Mouse (Mus musculus) adrenal gland, postnatal 4 days (tissue): ENCODE measurements at regions not wholly inside any gene's neighbourhood (a gene's known extent, or its start where the extent isn't known, plus 50 kb on each side); places are given as distances from the start of the nearest gene placed in this dataset.

ENCODE experiments used
- DNase-seq, 2 experiments: peaks; one replicate each; pipeline ENCODE4 v3.0.0; 2021 to 2022; ENCODE audit warnings: low spot score in 2 of 2, mixed read lengths in 2 of 2

DNA sequence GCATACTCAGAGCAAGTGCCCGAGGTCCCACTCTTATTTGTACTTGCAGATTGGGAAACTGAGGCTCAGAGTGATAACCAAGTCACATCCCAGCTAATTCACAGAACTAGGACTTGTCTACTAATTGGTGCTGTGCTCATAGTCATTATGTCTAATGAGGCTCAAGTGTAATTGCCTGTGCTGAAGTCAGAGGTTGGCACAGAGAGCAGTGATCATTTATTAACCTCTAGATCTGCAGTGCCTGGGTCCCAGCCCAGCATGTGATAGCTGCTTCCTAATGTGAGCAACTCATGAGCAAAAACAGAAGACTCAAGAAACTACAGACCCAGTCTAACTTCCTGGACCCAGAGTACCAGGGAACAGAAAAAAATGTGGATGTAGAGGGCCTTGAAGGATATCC is 252.0 kb upstream of the Jun start:
- no peak for DNase-seq

DNA sequence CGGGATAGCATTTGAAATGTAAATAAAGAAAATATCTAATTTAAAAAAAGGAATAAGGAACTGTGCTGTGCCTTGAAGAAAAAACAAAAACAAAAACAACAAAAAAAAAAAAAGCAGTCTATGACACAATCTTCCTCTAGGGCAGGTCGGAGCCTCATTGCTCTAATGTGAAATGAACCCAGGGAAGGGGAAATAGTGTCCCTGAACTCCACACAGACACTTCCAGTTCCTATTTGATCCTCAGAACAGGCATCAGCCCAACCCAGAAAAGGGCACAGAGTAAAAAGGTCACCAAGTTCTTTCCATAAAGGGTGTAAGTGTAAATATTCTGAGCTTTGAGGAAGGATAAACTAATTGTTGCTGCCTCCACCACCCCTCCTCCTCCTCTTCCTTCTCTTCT is 250.2 kb upstream of the Fggy start:
- DNase-seq, result no peak

DNA sequence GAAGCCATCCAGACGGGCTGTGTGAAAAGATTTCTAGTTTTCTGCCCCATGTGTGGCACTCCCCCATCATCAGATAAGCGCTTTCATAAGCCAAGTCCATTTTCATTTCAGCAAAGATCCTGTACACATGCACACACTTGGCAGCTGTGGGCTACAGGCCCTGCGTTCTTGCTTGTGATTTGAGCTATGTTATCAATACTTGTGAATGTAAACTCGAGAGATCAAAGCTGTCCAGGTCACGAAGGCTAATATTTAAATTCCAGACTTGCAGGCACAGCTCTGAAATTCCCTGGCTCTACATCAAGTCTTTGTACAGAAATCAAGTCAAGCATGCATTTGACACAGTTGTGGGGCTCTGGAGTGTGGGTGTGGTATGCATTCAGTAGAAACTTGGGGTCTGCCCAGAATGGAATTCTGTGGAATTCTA is 248.8 kb upstream of the Fggy start:
- DNase-seq, result no peak

DNA sequence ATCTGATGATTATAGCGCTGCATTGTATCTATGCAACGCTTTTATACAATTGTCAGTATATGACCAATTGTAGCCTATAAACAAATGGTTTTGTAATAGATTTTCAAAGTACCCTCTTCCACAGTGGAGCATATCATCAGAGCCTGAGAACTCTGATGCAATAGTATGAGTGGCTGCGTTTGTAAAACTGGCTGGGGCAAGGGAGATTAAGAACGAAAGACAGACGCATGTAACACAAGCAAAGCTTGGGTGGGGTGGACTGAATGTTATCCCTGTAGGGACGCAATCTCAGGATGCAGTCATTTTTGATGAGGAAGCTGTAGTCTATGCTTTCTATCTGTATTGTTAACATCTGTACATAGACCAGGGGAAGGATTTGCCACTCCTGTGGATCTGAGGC is 246.9 kb upstream of the Fggy start:
- no peak for DNase-seq

DNA sequence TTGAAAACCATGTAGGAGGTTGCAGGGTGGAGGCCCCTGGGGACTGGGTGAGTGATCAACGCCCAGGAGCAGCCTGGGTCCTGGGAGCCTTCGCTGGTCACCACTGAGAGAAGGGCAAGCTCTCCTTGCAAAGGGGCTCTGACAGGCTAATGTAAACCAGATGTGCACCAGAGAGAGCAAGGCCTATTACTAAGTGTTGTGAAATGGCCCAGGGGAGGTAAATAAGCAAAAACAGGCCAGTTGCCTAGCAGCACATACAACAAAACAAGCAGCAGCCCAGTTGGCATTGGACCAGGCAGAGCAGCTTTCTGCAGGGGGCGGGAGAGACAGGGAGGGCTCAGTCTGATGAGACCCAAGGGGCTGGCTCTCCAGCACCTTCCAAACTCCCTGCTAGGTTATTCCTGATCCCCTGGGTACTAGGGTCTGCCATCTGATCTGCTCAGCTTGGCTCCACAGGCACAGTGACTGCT is 239.5 kb upstream of the Fggy start:
- DNase-seq, result peak; percentile 31 to 42

DNA sequence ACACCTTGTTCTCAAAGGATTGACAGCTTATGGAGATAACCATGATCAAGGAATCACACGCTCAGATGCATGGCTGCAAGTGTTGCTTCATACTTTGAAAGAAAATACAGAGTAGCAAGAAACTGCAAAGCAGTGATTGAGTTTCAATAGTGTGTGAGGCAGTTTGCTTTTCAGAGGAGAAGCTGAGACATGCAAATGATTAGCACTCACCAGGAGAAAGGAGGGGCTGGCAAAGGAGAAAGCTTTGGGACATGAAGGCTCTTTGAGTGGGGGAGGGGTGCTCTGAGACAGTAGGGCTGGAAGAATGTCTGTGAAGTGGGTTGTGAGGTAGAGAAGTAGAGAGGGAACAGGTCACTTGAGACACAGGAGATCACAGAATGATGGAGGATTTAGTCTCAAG is 238.7 kb upstream of the Fggy start:
- no peak for DNase-seq

DNA sequence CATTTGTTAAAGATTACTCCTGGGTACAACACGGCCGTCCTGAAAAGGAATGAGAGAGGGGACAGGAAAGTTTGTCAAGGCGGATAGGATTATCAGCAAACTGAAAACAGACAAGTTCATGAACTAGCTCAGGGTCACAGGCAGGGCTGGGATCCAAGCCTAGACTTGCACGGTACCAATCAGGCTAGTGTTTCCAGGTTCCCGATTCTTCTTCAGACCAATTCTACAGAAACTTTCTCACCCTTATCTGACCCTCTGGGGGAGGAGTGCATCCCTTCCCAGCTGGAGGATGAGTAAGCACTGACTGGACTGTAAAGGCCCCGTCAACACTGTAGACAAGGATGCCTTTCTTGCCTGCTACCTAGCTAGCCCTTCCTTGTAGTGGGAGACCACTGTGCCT is 238.3 kb upstream of the Fggy start:
- DNase-seq, result peak in 1 of 2 experiments; percentile 7

DNA sequence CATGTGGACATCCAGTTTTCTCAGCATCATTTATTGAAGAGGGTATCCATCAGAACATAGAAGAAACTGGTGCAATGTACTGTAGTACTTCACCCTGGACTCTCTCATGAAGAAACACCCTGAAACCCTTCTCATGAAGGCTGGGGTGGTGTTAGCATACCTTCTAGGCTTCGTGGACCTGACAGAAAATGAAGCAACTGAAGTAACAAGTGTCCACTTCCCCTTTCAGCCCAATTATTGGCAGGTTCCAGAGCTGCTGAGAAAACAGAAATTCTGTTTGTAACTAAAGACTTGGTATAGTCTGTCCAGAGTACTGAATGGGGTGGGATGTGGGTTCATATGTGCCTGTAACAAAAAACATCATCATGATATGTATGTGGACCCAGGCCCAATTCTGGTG is 231.4 kb upstream of the Fggy start:
- DNase-seq, result no peak

DNA sequence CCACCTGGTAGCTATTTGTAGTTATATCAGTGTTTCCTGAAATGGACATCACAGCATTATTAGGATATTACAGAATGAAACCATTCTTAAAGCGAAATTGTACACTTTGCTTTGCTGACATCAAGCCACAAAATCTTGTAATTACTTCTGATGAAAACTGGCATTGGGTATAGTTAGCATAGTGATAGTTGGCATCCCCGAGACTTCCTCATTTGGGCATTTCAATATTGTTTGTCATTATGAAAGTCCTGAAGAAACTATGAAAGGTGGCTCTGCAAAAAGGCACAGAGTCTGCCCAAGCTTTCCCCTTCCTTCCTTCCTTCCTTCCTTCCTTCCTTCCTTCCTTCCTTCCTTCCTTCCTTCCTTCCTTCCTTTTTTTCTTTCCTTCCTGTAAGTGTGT is 217.5 kb upstream of the Fggy start:
- DNase-seq, result no peak

DNA sequence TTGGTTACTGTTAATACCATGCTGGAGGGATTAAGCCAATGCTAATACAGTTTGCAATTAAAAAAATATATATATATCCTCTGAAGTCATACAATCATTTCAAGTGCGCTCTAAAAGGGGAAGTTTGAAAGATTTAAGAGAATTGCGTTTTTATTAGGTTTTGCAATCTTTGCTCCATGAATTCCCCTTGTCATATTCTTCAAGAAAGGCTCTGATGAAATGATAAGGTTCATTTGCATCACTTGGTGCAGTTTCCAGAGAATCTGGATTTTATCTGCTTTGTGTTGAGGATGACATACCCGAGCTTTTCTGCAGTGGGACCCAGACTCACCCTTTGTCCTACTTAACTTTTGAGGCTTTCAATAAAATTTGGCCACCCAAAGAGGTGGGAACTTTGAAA is 216.4 kb upstream of the Fggy start:
- no peak for DNase-seq

DNA sequence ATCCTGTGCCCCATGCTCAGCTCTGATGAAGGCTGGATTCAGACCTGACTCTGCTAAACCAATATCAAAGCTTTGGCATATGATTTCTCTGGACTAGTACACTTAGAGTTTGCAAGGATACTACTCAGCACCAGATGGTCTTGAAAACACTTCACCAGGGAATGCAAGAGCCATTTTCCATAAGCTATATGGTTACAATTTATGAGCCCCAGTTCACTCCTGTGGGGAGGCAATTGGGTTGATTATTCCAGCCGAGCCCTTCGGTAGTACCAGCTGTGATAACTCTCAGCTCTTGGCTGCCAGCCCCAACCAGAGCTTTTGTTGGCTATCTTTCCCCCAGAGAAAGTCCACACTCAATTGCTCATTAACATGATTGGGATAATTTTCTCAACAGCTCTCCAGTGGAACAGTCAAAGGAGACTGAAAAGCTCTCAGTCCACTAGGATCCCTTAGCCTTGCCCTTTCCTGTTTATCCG is 210.5 kb upstream of the Fggy start:
- DNase-seq, result no peak

DNA sequence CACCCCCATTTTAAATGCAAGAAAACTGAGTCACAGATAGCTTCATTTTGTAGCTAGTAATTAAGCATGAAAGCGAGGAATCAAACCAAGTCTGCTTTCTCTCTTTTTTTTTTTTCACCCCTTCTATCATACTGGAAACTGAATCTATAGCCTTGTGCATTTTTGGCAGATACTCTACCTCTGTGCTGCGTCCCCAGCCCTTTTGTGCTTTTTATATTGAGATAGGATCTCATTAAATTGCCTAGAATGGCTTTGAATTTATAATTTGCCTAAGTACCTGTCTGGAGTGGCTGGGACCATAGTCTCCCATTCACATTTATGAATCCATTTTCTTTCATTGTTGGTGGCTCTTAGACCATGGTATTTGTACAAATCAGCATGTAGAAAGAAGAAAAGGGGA is 209.9 kb upstream of the Fggy start:
- DNase-seq, result no peak

DNA sequence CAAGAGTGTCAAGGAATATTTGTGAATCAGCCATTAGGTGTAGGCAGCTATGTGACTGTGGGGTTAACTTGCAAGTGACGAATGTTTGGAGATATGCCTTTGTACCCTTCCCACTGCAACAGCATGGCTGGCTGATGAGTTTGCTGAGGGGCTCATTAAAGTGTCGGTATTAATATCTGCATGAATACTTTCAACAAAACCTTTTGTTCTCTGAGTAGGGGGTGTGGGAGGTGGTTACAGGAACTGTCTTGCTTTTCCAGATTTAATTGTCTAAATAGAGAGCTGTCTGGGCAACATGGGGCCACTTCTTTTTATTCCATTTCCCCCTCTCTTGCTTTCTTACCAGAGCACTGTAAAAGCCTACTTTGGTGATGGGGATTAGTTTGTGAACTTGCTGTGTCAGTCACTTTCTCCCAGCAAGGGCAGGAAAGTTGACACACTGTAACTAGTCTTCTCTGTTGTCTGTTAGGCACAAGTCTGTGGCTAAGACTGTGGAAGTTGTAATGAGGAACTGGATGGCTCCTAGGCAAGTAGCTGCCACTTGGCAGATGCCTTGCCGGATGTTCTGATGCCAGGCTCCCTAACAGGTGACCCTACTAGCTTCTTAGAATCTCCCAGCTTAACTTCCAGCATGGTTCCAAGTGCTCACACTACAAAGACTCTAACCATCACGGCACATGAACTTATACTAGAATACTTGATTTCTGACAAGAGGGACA is 208.7 kb upstream of the Fggy start:
- DNase-seq, result no peak

DNA sequence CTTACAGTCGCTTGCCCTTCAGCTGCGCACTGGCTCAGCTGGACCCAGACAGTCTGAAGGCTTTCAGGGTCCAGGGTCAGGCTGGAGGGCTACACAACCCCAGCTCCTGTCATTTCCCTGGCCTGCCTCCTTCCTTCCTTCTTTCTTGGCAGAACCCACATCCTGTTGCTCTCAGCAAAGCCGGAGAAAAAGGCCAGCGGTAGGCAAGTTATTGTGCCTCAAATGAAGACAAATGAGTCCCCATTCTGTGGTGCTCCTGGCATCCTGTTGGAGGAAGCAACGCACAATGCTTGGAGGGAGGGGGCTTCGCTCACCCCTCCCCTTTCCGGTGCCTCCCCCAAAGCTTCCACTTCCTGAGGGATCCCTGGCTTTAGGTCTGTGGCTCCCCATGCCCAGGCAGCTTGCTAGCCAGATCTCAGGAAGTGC is 203.4 kb upstream of the Fggy start:
- peak in 1 of 2 experiments; percentile 15 for DNase-seq

DNA sequence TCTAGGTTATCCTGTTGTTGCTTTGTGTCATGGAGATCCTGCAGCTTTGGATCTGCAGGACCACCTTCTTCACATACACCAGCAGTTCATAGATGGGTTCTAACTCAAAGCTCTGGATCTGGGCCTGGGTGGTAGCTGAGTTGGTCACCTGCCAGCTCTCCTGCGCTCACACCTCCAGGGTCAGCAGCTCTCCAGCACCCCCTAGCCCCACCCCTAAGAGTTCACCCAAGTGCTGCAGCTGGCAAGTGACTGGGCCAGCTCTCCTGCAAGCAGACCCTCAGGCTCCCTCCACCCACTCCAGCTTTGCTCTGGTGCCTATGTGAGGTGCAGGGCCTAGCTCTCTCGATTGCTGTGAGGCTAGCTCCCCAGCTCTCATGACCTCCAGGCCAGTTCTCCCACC is 198.6 kb upstream of the Fggy start:
- no peak for DNase-seq

DNA sequence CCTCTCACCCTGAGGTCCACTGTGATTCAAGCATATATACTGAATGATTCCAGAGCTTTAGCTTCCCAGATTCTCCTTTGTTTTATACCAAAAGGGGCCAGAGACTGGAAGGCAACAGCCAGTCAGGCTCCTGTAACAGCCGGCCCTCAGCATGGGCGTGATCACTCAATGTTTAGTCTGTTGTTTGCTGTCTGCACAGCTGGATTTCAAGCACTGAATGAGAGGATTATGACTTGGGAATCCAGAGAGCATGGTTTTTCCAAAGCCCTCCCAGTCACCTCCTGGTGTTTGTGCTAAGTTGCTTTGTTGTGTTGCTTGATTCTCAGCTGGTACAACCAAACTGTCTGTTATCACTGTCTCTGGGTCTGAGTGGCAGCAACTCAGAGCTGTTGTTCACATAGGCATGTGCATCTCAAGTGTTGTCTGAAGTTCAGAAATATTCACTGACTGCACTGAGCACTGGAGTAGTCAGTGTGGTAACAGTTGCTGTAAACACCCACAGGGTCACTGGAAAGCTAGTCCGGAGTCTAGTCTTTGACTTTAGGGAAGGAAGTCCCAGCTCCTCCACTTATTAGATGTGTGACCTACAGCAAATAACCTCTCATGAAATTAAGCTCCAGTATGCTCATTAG is 196.9 kb upstream of the Fggy start:
- no peak for DNase-seq

DNA sequence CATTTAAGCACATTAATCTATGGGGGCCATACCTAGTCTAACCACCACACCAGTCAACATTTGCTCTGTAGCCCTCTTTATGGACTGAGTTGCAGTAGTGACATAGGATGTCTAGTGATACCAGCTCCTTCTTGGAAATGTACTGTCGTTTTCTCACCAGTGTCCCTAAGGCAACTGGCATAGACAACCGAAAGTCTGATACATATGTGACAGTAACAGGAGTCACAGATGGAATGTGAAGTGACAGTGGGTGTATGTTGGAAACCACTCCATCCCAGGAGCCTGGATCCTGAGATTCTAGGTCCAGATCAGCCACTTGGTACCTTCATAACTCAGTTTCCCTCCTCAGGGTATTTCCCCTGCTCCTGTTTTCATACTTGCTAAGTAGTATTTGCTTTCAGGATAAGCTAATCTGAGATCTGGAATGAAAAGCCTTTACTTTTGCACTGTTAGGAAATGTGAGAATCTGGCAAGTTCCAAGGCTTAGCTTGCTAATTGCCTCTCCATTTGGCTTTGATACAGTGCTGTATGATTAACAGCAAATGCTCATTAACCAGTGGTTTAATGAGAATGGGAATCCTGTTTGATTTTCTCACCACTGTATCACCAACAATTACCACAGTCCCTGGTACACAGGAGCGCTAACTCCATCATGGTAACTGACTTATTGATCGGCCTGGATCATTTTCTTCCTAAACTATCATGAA is 192.8 kb upstream of the Fggy start:
- no peak for DNase-seq

DNA sequence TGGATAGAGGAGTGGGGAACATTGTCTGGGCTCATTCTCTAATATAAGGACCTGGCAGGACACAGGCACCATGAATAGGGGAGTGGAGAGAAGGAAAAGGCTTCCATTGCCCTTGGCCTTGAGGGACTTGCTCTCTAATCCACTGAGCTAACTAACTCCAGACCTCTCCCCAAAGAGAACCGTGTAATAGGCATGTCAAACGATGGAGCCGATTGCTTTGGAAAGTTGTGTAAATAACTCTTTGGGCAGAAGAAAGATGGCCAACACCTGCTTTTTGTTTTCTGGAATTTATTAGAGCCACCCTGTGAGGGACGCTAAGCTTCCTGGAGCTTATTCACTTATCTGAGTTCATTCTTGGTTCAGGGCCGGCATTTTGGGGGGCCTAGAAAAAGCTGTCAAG is 180.9 kb upstream of the Fggy start:
- DNase-seq, result no peak

DNA sequence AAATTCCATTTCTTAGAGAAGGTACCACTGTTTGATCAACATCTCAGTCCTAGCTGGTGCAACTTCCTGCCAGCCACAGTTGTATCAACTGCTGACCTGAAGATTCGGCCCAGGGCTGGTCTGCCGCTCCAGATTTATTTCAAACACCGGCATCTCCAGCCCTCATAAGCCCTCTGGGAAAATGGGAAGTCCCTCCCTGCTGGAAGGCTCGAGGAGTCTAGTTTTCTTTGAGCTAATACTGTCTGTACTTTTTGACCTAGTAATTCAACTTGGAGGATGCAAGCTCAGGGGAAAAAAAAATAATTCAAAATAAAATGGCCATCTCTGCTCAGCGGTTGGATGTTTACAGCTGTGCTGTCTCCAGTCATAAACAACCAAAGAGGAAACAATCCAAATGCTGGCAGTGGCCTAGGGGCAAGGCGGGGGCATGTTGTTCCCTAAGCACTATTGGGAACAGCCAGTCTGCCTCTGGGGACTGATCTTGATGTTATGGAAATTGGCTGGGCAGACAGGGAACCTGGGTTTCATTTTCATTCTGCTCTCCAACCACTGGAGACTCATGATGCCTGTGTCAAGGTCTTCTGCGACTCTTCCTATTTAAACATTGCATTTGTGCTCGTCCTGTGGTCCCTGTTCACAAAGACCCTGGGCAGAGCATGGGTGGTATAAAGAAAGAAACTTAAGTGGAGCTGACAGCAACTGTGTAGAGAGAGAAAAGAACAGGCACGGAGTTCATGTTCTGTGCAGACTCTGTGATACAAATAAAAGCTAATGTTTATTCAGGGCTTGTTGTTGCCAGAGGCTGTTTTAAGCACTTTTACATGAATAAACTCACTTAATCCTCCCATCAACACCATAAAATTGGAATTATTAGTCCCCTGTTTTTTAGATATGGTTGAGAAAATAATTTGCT is 179.8 kb upstream of the Fggy start:
- DNase-seq, result no peak

DNA sequence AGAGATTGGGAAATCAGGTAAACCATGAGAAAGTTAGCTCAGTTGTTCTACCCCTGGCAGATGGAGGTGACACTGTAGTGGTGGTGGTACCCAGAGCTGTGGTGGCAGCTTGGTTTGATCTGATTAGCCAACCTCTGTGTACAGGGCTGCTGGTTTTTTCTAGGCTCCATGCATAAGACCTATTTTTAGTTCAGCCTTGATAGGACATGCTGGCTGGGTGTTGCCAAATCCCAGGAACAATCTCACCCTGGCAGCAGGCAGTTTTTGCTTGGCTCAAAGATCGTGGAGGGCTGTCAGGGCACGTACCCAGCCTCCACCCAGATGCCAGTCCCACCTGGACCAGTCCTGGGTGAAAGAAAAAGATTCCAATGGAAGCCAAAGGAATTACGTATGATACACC is 178.7 kb upstream of the Fggy start:
- peak in 1 of 2 experiments; percentile 10 for DNase-seq

DNA sequence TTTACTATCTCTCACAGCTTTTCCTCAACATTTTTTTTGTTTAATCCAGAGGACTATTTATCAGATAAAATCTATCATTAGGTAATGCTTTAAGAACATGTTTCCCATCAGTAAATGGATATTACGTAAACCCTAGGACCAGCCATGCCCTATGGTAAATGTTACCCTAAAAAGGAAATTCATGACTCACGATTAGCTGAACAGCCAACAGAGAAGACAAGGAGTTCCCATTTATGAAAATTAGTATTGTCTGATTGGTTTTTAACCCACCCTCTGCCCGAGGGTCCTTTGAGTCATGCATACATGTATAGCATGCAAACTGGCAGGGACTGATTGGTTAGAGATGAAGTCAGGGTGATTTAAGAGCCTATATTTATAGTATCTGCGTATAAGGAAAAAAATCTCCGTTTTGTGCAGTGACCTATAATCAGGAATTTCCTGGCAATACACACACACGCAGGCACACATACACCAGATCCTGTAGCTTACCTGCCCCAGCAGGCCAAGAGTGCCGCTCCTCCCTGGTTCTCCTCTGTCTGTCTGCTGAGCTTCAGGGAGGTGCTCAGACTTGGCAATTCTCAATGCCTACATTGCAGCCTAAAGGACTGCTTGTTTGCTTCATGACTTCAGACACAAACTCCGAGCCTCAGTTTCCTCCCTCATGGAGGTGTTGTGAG is 174.0 kb upstream of the Fggy start:
- no peak for DNase-seq
